Mouse (Mus musculus): Measurements from ENCODE around the gene Lrrc71. TPM values are rescaled to one million over a fixed set of nuclear protein-coding genes. Genes with fewer than 3 reads are reported as not detected.

Gene Lrrc71
- polyA plus RNA-seq (2015; fragmentation: Nextera tagmentation; extraction: Ambion mirVana), result 0.17 and 0.23 TPM in 2 replicates

DNA sequence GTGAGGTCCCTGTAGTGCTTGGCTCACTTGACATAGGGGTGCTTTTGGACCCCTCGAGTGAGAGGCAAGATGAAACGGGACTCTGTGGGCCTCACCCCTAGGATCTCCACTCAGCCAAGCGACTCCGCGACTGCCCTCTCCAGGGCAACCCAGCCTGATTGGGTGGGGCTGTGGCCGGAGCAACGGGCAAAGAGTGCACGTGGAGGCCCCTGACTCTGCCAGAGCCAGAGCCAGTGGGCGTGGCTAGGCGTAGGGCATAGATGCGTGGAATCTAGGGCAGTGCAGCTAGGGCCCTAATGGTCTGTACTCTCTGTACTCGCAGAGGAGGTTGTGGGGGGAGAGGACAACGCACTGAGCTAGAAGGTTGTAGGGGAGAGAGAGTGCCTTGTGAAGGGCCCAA, at the start of gene Lrrc71:
Lrrc71 (minus strand) TSS at position 195 of the 400 bp plus-strand sequence.

GRCm38 (mm10) chr3:87796736-87797334, 48.4 kb upstream of the Lrrc71 start, which contains the start of gene Insrr:
Gene Insrr, plus strand, starts transcription at chr3:87796951.

DNA sequence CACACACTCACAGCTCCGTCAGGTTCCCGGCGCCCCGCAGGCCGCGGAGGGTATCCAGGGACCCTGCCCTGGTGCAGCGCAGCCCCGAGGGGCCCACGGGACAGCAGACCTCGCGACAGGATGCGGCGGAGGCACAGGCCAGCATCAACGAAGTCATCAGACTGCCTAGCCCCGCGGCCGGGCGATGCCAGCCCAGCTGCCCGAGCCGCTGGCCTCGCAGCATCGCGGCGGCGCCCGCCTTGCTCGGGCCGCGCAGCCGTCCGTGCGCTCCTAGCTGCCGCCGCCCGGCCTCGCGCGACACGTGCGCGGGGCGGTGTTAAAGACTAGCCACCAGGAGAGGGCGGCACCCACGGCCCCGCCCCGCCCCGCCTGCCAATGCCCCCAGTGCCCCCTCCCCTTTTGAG, 46.5 kb upstream of the Lrrc71 start, which contains the start of gene Ntrk1:
Ntrk1 (minus strand) TSS at position 241 of the 404 bp plus-strand sequence.

Other genes starting within 250 kb of the Lrrc71 start
- gene Etv3, start 223.2 kb downstream of the Lrrc71 start, polyA plus RNA-seq (2015; fragmentation: Nextera tagmentation; extraction: Ambion mirVana), result 4.9 and 6.7 TPM in 2 replicates
- gene Arhgef11, start 131.1 kb downstream of the Lrrc71 start, polyA plus RNA-seq (2015; fragmentation: Nextera tagmentation; extraction: Ambion mirVana), result 2.9 and 4.3 TPM in 2 replicates
- gene Ntrk1, start 46.5 kb upstream of the Lrrc71 start, polyA plus RNA-seq (2015; fragmentation: Nextera tagmentation; extraction: Ambion mirVana), result 0.06 and 0.18 TPM in 2 replicates
- gene Insrr, start 48.3 kb upstream of the Lrrc71 start, polyA plus RNA-seq (2015; fragmentation: Nextera tagmentation; extraction: Ambion mirVana), result not detected in 2 replicates
- gene Pear1, start 75.7 kb upstream of the Lrrc71 start, polyA plus RNA-seq (2015; fragmentation: Nextera tagmentation; extraction: Ambion mirVana), result 10.1 and 11.7 TPM in 2 replicates
- gene Sh2d2a, start 98.1 kb upstream of the Lrrc71 start, polyA plus RNA-seq (2015; fragmentation: Nextera tagmentation; extraction: Ambion mirVana), result 0.79 and 1.2 TPM in 2 replicates
- gene Prcc, start 137.0 kb upstream of the Lrrc71 start, polyA plus RNA-seq (2015; fragmentation: Nextera tagmentation; extraction: Ambion mirVana), result 9.0 and 10.1 TPM in 2 replicates
- 277 and 306 TPM in 2 replicates for gene Hdgf, start 157.7 kb upstream of the Lrrc71 start, polyA plus RNA-seq (2015; fragmentation: Nextera tagmentation; extraction: Ambion mirVana)
- 55.8 and 56.3 TPM in 2 replicates for gene Mrpl24, start 170.9 kb upstream of the Lrrc71 start, polyA plus RNA-seq (2015; fragmentation: Nextera tagmentation; extraction: Ambion mirVana)
- gene Isg20l2, start 181.7 kb upstream of the Lrrc71 start, polyA plus RNA-seq (2015; fragmentation: Nextera tagmentation; extraction: Ambion mirVana), result 31.2 TPM in 2 replicates
- gene Rrnad1, start 182.1 kb upstream of the Lrrc71 start, polyA plus RNA-seq (2015; fragmentation: Nextera tagmentation; extraction: Ambion mirVana), result 8.6 and 9.3 TPM in 2 replicates
- 0.13 and 0.23 TPM in 2 replicates for gene Crabp2, start 200.0 kb upstream of the Lrrc71 start, polyA plus RNA-seq (2015; fragmentation: Nextera tagmentation; extraction: Ambion mirVana)
- gene Nes, start 222.5 kb upstream of the Lrrc71 start, polyA plus RNA-seq (2015; fragmentation: Nextera tagmentation; extraction: Ambion mirVana), result 3.8 and 4.2 TPM in 2 replicates

Measured in spleen, postnatal 0 days (tissue).